Mouse (Mus musculus) kidney, adult 8-10 months (tissue): ENCODE data around the gene Krtap14.

ENCODE experiments used
- DNase-seq, 2 experiments: peaks; one replicate each; pipeline ENCODE4 v3.0.0; 2022

Gene Krtap14

GRCm38 (mm10) chr16:88826095-88826652 is at the start of gene Krtap14:
Gene Krtap14, minus strand, starts transcription at chr16:88826145.
- DNase-seq, result no peak

DNA sequence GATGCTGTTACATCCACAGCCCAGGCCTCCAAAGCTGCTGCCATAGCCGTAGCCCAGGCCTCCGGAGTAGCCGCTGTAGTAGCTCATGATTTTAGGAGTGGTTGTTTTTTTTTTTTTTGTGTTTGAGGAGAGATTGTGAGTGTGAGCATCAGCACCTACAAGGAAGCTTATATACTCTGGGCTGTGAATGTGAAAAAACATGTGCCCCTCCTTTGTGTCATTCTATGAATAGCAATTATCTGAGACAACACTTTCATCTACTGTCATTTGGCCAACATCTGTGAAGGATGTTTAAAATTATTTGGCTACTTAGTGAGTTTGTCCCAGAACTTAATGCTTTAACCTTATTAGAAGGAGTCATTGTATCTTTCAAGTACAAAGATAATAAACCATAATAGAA is 48.2 kb upstream of the Krtap14 start, which contains the start of gene Krtap19-2:
Gene Krtap19-2, minus strand, starts transcription at position 101 of the 400 bp plus-strand sequence.
- no peak for DNase-seq

DNA sequence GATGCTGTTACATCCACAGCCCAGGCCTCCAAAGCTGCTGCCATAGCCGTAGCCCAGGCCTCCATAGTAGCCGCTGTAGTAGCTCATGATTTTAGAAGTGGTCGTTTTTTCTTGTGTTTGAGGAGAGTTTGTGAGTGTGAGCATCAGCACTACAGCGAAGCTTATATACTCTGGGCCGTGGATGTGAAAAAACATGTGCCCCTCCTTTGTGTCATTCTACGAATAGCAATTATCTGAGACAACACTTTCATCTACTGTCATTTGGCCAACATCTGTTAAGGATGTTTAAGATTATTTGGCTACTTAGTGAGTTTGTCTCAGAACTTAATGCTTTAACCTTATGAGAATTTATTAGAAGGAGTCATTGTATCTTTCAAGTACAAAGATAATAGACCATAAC is 43.4 kb upstream of the Krtap14 start, which contains the start of gene Krtap19-1:
Gene Krtap19-1, minus strand, starts transcription at position 101 of the 400 bp plus-strand sequence.
- no peak for DNase-seq

DNA sequence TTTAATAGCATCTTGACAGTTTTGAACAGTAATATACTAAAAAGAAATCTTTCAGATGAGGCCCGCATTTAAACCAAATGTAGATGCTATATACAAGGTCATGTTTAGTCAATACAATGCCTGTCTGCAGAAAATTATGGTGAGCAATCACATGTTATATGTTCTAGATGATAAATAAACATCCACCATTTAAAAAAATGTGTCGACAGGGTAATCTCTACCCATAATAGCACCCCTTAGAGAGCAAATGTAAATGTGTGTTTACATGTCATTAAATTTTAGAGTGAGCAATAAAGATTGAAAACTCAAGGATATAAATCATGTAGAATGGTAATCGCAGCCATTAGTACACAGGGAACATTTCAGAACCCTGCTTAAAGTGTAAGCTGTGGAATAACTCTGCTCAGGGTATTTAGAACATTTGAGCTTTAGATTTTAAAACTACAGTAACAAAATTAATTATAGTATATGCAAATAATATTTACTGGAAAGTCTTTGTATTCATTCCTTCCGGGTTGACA is 39.0 kb upstream of the Krtap14 start:
- DNase-seq, result no peak

DNA sequence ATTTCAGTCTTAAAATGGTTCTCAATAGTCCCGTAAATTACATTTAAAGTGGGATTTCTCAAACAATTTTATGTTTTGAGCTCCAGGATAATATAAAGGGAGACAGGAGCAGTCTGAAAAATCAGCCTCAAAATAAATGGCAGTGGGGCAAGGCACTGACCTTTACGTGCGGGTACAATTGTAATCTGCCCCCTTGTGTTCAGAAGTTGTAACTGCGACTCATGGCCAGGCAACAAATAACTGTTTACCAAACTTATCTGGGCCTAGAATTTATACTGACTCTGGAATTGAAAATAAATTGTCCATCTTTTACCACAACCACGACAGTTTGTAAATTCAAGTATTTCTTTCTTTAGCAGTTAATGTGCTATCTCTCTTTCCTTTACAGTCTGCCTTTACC is 25.5 kb upstream of the Krtap14 start:
- DNase-seq, result peak; percentile 2 to 11

DNA sequence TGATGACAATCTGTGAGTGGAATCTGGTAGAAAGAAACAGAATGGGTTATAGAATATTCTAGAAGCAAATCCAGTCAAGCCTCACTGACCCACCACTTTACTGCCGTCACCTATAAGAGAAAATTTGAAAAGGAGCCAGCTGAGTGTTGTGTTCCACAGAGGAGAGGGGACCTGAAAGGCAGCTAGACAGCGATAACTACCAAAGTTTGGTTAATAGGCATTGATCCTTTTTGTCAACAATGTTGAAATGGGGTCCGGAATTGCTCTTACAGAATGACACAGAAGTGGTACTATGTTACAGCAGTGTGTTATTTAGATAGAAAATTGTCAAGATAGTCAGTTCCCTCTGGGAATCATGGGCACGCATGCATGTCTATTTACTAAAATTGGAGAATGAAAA is 22.6 kb upstream of the Krtap14 start:
- DNase-seq, result no peak

DNA sequence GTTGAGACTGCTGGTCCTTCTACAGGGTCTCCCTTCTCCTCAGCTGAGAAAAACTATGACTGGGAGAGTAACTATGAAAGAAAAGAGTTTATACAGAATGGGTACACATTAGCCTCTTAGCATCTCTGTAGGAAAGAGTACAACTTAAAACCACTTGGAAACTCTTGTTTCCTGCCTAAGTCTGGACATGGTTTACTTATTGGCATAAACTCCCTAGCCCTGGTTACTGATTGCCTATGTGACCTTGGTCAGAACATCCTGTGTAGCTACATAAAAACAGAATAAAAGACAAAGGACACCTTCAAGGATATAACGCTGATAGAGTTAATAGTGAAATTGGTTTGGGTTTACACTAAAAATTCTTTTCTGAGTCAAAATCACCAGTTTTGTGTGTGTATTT is 21.4 kb upstream of the Krtap14 start:
- peak; percentile 21 to 26 for DNase-seq

GRCm38 (mm10) chr16:88826978-88827377 is 1.0 kb upstream of the Krtap14 start:
- DNase-seq, result no peak

DNA sequence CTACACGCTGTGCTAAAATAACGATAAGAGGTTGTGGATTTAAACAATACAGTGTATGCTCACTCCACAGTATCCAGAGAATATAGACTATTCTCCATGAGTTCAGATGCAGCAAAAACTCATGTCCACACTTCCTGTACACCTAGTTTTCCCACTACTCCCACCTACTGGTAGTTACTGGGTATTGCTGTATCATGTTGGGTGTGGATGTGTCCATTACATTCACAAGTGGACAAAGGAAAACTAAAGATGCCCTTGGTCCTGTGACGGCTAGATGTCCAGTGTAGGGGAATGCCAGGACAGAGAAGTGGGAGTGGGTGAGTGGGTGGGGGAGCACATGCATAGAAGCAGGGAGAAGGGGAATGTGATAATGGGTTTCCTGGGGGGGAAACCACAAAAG is 2.2 kb downstream of the Krtap14 start:
- DNase-seq, result peak in 1 of 2 experiments; percentile 20

DNA sequence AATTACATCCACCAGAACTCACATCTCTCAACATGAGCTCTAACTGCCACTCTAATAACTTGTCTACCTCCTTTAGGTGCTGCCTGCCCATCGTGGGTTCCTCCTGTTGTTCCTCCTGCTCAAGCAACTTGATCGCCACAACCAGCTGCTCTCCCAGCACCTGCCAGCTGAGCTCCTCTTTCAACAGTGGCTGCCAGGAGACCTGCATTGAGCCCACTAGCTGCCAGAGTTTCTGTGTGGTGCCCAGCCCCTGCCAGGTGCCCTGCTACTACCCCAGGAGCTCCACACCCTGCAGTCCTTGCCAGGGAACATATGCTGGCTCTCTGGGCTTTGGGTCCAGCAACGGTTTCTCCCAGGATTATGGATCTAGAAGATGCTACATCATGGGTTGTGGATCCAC is 5.9 kb downstream of the Krtap14 start, which contains the start of gene Krtap15:
Gene Krtap15, plus strand, starts transcription at position 150 of the 400 bp plus-strand sequence.
- no peak for DNase-seq

- no peak for DNase-seq
Observed at GRCm38 (mm10) chr16:88811827-88812226, 14.1 kb downstream of the Krtap14 start, which contains the start of gene Gm20741. Gene Gm20741, minus strand, starts transcription at chr16:88812220.

GRCm38 (mm10) chr16:88786786-88787185 is 39.2 kb downstream of the Krtap14 start:
- DNase-seq, result no peak

- DNase-seq, result no peak
Observed at GRCm38 (mm10) chr16:88777596-88777995, 48.3 kb downstream of the Krtap14 start, which contains the start of gene Gm5965. Gene Gm5965, plus strand, starts transcription at chr16:88777896.

- no peak for DNase-seq
Observed at GRCm38 (mm10) chr16:88774106-88774505, 51.8 kb downstream of the Krtap14 start, which contains the start of gene 2310057N15Rik. Gene 2310057N15Rik, minus strand, starts transcription at chr16:88774206.
